Mouse (Mus musculus) forebrain, embryonic 11.5 days (tissue): ENCODE results near the gene Marf1. TPM values are rescaled to one million over a fixed set of nuclear protein-coding genes. Genes with fewer than 3 reads are reported as not detected.

Experiments used
- ATAC-seq: fragments of 200-750 bp; cut with Nextera tagmentation; replicated peaks from 2 replicates; pipeline ENCODE4 v1.8.0; 2017; ENCODE audit warnings: moderate TSS enrichment; ENCODE audit not compliant: low FRiP score
- DNase-seq: peaks from one replicate; pipeline ENCODE4 v3.0.0-alpha.2; 2017; ENCODE audit warnings: low spot score
- H3K27ac ChIP-seq: fragments of 300-500 bp; sonication (generic); 2 replicates; pipeline ENCODE4 v1.5.1; 2014; ENCODE audit warnings: low read depth, low read length
- H3K27me3 ChIP-seq: fragments of 300-500 bp; sonication (generic); 2 replicates; pipeline ENCODE4 v1.6.1; 2014; ENCODE audit warnings: mild to moderate bottlenecking, low read length, mixed read lengths; ENCODE audit not compliant: control insufficient read depth, insufficient read depth
- H3K36me3 ChIP-seq: fragments of 300-500 bp; sonication (generic); 2 replicates; pipeline ENCODE4 v1.6.1; 2014; ENCODE audit warnings: mild to moderate bottlenecking, low read length, moderate library complexity, mixed read lengths; ENCODE audit not compliant: control insufficient read depth, insufficient read depth
- H3K4me1 ChIP-seq: fragments of 300-500 bp; sonication (generic); replicated peaks from 2 replicates; pipeline ENCODE4 v1.6.1; 2014; ENCODE audit warnings: low read length, mixed read lengths; ENCODE audit not compliant: control insufficient read depth, insufficient read depth
- H3K4me2 ChIP-seq: fragments of 300-500 bp; sonication (generic); 2 replicates; pipeline ENCODE4 v1.6.1; 2014; ENCODE audit warnings: low read depth, mild to moderate bottlenecking, low read length, moderate library complexity, mixed read lengths; ENCODE audit not compliant: severe bottlenecking
- H3K4me3 ChIP-seq: fragments of 300-500 bp; sonication (generic); 2 replicates; pipeline ENCODE4 v1.5.1; 2014; ENCODE audit warnings: low read depth, low read length
- H3K9ac ChIP-seq: fragments of 300-500 bp; sonication (generic); 2 replicates; pipeline ENCODE4 v1.6.1; 2014; ENCODE audit warnings: low read length
- H3K9me3 ChIP-seq: fragments of 300-500 bp; sonication (generic); 2 replicates; pipeline ENCODE4 v1.6.1; 2016; ENCODE audit warnings: low read length, mixed read lengths; ENCODE audit not compliant: control insufficient read depth
- WGBS: fragments of 180-500 bp; shearing (Covaris S2); extraction: QIAGEN DNeasy Blood & Tissue Kit; methylation state at CpG from one replicate; pipeline ENCODE4 v1.1.7; 2014; 5-methylcytosine and 5-hydroxymethylcytosine counted together
- polyA plus RNA-seq: library from polyadenylated mRNA; unstranded; fragments of >200 nt; fragmentation: Nextera tagmentation; extraction: Ambion mirVana; gene quantifications from 2 replicates; pipeline ENCODE4 v1.2.1, GENCODE M21; 2014

Marf1 gene
- polyA plus RNA-seq, 1 experiment from 2014 or later, result 16.0 TPM

DNA sequence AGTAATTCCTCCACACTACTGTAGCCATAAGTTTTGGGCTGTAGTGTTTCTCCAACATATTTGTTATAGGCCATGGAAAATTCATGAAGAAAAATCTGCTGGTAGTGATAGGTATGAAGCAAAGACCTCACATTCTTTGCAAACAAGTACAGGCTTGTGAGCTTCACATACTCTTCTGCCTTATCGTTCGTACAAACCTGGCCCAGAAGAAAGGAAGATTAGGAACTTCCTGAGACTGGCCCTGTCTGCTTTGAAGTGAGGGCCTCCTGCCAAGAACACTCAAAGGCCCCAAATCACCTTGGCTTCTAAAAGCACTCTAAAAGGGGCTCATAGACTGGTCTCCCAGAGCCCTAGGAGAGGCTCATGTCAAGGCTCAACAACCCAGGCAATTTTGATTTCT is 45.9 kb downstream of the Marf1 start:
- no peak for DNase-seq
- Histone ChIP-seq H3K9ac (no peak overlapping the region), H3K4me3 (no peak overlapping the region), H3K27me3 (no peaks in the 10 kb centered on the region), H3K27ac (no peak overlapping the region), H3K4me2 (no peak overlapping the region), H3K9me3 (no peaks in the 10 kb centered on the region), H3K4me1 (no peaks in the 10 kb centered on the region), H3K36me3 (peaks cover 6% of the 10 kb centered on the region)
- WGBS, result 100% methylated on average over 2 of the region's 2 CpGs
- no peak for ATAC-seq

DNA sequence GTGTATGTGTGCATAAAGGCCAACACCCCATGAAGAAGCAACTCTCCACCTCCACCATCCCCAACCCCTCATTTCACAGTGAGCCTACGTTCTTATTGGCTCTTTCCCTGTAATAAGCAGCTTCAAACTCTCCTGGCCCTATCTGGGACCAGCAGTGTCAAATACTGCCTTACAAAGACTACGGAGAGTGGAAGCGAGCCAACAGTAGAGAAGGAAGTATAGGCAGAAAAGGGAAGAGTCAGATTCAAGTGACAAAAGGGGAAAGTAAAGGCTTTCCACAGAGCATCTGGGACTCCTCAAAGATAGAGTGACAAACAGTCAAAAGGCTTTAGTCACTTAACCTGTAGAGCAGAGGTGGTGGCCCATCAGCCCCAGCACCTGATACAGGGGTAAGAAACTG is 50.4 kb downstream of the Marf1 start:
- H3K4me2 ChIP-seq, result no peak overlapping the region
- WGBS, result 96% methylated on average over 3 of the region's 3 CpGs

DNA sequence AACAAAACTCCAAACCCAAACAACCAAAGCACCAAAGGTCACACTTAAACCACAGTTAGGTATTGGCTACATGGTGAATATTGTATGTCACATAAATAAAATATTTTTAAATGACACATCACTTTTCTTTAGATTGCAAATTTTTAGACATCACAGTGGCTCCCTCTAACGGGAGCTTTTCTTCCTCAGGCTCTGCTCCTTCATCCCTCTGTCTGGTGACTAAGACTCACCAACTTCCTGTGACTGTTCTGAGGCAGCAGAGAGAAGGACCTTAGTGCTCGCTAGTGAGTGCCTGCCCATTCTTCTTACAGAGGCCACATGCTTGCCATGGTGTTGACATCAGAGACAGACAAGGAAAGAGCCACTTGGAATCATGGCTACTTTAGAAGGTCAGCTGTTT is 51.0 kb downstream of the Marf1 start:
- Histone ChIP-seq H3K9ac (no peak overlapping the region), H3K27ac (no peak overlapping the region), H3K4me1 (no peaks in the 10 kb centered on the region), H3K27me3 (no peaks in the 10 kb centered on the region), H3K36me3 (peaks cover 9% of the 10 kb centered on the region), H3K4me2 (no peak overlapping the region), H3K9me3 (no peaks in the 10 kb centered on the region), H3K4me3 (no peak overlapping the region)
- ATAC-seq (no peak), DNase-seq (no peak)
- 79% methylated on average over 2 of the region's 2 CpGs for WGBS

More for the DNA sequence above, 50.4 kb downstream of the Marf1 start:
- Histone ChIP-seq H3K4me1 (no peaks in the 10 kb centered on the region), H3K27me3 (no peaks in the 10 kb centered on the region), H3K36me3 (peaks cover 9% of the 10 kb centered on the region), H3K4me3 (no peak overlapping the region), H3K27ac (no peak overlapping the region), H3K9me3 (no peaks in the 10 kb centered on the region), H3K9ac (no peak overlapping the region)
- no peak for ATAC-seq
- DNase-seq, result no peak

DNA sequence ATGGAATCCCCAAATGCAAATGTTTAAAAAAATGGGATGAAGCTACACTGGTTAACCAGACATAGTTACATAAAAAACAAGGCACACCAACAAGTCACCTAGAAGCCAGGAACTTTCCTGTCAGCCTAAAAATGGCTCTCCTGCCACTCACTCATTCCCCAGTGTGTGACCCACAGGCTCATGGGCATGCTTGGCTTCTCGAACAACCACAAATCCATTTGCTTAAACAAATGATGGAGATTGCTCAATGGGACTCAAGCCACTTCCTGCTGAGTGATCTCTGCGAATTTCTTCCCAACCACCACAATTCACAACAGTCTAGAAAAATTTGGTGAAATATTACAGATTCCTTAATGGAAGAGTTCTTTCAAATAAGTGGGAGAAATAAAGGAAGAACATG is 52.2 kb downstream of the Marf1 start:
- peaks cover 9% of the 10 kb centered on the region for H3K36me3 ChIP-seq
- no peaks in the 10 kb centered on the region for H3K9me3 ChIP-seq
- no peak overlapping the region for H3K4me2 ChIP-seq
- 79% methylated on average over 2 of the region's 2 CpGs for WGBS
- H3K9ac ChIP-seq, result no peak overlapping the region
- ATAC-seq, result no peak
- no peaks in the 10 kb centered on the region for H3K27me3 ChIP-seq
- no peak overlapping the region for H3K4me3 ChIP-seq
- DNase-seq, result no peak
- no peaks in the 10 kb centered on the region for H3K4me1 ChIP-seq
- H3K27ac ChIP-seq, result no peak overlapping the region

DNA sequence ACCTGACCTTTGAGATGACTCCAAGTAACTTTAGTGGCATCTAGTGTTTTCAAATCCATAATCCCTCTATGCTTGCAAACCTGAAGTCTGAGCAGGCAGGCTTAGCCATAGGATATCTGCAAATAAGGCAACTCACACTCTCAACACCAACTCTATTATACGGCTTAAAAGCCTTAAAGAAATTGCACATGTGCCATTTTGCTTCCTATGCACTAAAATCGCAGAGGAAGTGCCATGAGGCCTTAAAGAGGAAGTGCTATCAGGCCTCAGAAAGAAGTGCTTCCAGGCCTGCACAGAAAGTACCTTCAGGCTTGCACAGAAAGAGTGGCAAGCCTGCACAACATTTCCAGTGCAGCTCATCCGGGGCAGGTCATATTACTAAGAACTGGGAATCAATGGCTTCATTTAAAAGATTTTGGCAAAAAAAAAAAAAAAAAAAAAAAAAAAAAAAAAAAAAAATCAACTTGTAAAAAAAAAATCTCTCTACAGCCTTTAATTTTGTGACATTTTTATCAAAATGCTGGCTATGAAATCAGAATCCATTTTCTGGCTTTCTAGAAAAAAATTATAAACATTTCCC is 53.4 kb downstream of the Marf1 start:
- H3K4me3 ChIP-seq, result no peak overlapping the region
- no peaks in the 10 kb centered on the region for H3K4me1 ChIP-seq
- H3K9me3 ChIP-seq, result no peaks in the 10 kb centered on the region
- H3K4me2 ChIP-seq, result no peak overlapping the region
- DNase-seq (no peak), ATAC-seq (no peak)
- H3K36me3 ChIP-seq, result peaks cover 7% of the 10 kb centered on the region
- no peak overlapping the region for H3K27ac ChIP-seq
- no peaks in the 10 kb centered on the region for H3K27me3 ChIP-seq
- H3K9ac ChIP-seq, result no peak overlapping the region
- 88% methylated on average over 3 of the region's 3 CpGs for WGBS

DNA sequence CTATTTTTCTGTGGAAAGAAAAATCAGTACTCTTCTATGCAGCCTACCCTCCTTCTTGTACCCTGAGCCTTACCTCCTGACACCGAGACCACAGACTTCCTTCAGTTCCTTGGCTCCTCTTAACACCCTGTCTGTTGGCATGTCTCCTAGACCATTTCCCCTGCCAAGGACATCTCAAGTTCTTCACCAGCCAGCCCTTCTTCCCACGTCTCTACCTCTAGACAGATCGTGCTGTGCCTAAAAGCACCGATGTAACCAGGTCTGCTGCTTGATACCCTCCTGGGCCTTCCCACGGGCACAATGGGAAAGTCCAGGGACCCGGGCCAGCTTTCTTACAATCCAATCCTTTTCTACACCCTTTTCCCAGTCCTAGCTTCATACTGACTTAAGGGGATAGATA is 57.3 kb downstream of the Marf1 start:
- no peak overlapping the region for H3K27ac ChIP-seq
- H3K9ac ChIP-seq, result no peak overlapping the region
- WGBS, result 87% methylated on average over 6 of the region's 6 CpGs
- H3K4me3 ChIP-seq, result no peak overlapping the region
- DNase-seq (no peak), ATAC-seq (no peak)
- no peaks in the 10 kb centered on the region for H3K9me3 ChIP-seq
- no peaks in the 10 kb centered on the region for H3K27me3 ChIP-seq
- peaks cover 3% of the 10 kb centered on the region; the same call in 1 of the 2 replicates for H3K36me3 ChIP-seq
- H3K4me1 ChIP-seq, result no peaks in the 10 kb centered on the region
- no peak overlapping the region for H3K4me2 ChIP-seq

DNA sequence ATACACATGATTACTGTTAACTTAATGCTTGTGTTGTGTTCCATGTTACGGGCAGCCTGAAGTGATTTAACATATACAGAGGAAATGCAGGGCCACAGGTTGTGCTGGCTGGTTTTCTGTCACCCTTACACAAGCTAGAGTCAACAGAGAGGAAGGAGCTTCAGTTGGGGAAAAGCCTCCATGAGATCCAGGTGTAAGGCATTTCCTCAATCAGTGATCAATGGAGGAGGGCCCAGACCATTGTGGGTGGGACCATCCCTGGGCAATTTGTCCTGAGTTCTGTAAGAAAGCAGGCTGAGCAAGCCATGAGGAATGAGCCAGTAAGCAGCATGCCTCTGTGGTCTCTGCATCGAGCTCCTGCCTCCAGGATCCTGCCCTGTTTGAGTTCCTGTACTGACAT is 71.4 kb downstream of the Marf1 start:
- ATAC-seq (no peak), DNase-seq (no peak)
- H3K27me3 ChIP-seq, result no peaks in the 10 kb centered on the region
- H3K4me1 ChIP-seq, result no peaks in the 10 kb centered on the region
- H3K4me3 ChIP-seq, result no peak overlapping the region
- no peak overlapping the region for H3K9ac ChIP-seq
- no peak overlapping the region for H3K27ac ChIP-seq
- 90% methylated on average over 2 of the region's 2 CpGs for WGBS
- H3K9me3 ChIP-seq, result no peaks in the 10 kb centered on the region
- no peaks in the 10 kb centered on the region for H3K36me3 ChIP-seq
- H3K4me2 ChIP-seq, result no peak overlapping the region

DNA sequence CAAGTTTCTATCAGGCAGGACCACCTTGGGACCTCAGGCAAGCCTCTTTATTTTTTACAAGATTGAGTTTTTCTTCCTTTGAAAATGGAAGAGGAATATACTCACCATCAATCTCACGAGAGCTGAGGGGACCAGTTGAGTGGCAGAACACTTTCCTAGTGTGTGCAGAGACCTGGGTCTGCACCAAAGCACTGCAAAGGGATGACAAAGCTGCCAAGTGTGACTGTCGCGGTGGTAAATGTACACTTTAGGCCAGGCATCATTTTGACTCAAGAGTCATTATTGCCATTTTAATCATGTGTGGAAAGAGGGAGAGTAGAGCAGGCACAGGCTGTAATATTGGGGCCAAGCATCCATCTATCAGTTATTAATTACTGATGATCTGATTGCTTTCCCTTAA is 73.9 kb downstream of the Marf1 start:
- ATAC-seq, result no peak
- no peak overlapping the region for H3K4me2 ChIP-seq

DNA sequence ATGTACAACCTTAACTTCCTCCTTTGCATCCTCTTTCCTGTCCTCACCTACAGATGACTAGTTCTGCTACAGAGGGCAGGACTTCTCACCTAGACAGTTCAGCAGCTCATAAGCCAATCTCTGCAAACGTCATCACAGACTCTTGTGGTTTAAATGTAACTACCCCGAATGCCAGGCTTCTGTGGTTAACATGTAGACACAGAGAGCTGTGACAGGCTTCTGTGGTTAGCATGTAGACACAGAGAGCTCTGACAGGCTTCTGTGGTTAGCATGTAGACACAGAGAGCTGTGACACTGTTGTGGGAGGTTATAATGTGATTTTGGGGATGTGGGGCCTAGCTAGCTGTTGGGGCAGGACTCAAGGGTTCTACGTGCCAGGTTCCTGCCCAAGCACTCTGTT is 74.9 kb downstream of the Marf1 start:
- WGBS, result 80% methylated on average over 3 of the region's 3 CpGs
- Histone ChIP-seq H3K27me3 (no peaks in the 10 kb centered on the region), H3K27ac (no peak overlapping the region), H3K4me1 (no peaks in the 10 kb centered on the region), H3K4me3 (no peak overlapping the region), H3K9me3 (no peaks in the 10 kb centered on the region), H3K36me3 (no peaks in the 10 kb centered on the region), H3K4me2 (no peak overlapping the region), H3K9ac (no peak overlapping the region)
- DNase-seq, result no peak
- no peak for ATAC-seq

More for the DNA sequence above, 73.9 kb downstream of the Marf1 start:
- Histone ChIP-seq H3K4me1 (no peaks in the 10 kb centered on the region), H3K4me3 (no peak overlapping the region), H3K36me3 (no peaks in the 10 kb centered on the region), H3K27ac (no peak overlapping the region), H3K9me3 (no peaks in the 10 kb centered on the region), H3K27me3 (no peaks in the 10 kb centered on the region), H3K9ac (no peak overlapping the region)
- DNase-seq, result no peak
- 83% methylated on average over 3 of the region's 3 CpGs for WGBS
